In the genomic region with DNA sequence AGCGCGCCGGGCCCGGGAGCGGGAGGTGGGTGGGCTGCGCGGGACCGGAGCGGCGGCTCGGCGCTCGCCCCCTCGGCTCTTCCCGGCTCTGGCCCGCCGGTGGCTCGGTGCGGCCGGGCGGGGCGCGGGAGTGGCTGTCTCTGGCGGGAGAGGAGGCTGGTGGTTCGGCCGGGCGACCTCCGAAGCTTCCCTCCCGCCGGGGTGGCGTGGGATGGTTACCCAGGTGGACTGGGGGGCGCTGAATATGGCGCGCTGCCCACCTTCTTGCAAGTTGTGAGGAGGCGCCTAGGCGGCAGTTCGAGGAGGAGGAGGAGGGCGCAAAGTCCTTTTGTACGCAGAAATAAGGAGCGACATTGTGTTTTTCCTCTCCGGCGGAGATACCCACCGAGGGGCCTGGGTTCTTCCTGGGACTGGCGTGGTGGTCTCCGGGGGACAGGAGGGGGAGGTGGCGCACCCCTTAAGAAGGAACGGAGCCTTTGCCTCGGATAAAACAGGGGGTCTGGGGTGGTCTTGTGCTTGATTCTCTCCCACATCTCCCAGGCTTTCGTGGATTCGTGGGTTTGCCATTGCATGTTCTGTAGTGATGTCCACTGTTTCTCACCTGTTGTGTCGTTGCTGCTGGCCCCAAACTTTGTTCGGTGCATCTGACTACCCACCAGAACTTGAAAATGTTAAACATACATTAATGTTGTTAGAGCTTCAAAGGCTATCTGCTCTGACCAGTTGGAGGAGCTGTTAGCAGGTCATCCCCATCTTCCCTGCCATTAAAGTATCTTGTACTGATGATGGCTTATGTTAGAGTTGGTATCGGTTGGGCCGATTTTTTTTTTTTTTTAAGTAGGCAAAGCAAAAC, we compare ENCODE assay signal across 8 mouse cellular contexts. TPM values are rescaled to one million over a fixed set of nuclear protein-coding genes. Genes with fewer than 3 reads are reported as not detected.
DNase-seq lines count a peak whose midpoint lies in the region; ATAC-seq and TF ChIP-seq lines count a peak whose summit lies in the region.

No protein-coding gene starts in this region.

- peak; percentile 47 for DNase-seq in adrenal gland, adult 8-10 months
- peak; percentile 56 for DNase-seq in embryo, embryonic 10.5 days (ENCODE audit: low spot score)
- peak; percentile 59 for DNase-seq in gastrocnemius, postnatal 25 days
- DNase-seq in intestine, embryonic 14.5 days (ENCODE audit: low spot score): peak; percentile 86
- peak; percentile 74 for DNase-seq in limb, embryonic 10.5 days (ENCODE audit: low spot score)
- DNase-seq in midbrain, embryonic 11.5 days (ENCODE audit: low spot score, missing footprints): peak; percentile 94

- no peak for TF ChIP-seq POLR2A in small intestine, adult 2 months (IDR thresholded peaks at IDR 0.05; ENCODE audit: low read depth, low read length)

- TF ChIP-seq CTCF in small intestine, adult 2 months (IDR thresholded peaks at IDR 0.05; ENCODE audit: extremely low read depth, insufficient read length, insufficient replicate concordance, low read depth, low read length): no peak

- peak overlapping the region; percentile 74 for H3K4me2 ChIP-seq in intestine, embryonic 14.5 days (ENCODE audit: low read length)
- H3K4me2 ChIP-seq in midbrain, embryonic 11.5 days: peak overlapping the region; percentile 75

- ATAC-seq in intestine, embryonic 14.5 days (replicated peaks; ENCODE audit: low FRiP score, low TSS enrichment, low read depth): peak; percentile 59
- no peak; the same call in none of the 2 replicates for ATAC-seq in midbrain, embryonic 11.5 days (ENCODE audit: low FRiP score)
- ATAC-seq in monocyte, adult 5-6 weeks (replicated peaks; ENCODE audit: insufficient number of reproducible peaks, low FRiP score, low TSS enrichment, poor library complexity, severe bottlenecking): no peak

- peak overlapping the region; percentile 100 for H3K27ac ChIP-seq in intestine, embryonic 14.5 days (ENCODE audit: low read depth)
- peak overlapping the region; percentile 99 for H3K27ac ChIP-seq in limb, embryonic 10.5 days
- H3K27ac ChIP-seq in midbrain, embryonic 11.5 days (ENCODE audit: low read depth, low read length): peak overlapping the region; percentile 100
- H3K27ac ChIP-seq in small intestine, adult 2 months (ENCODE audit: insufficient read depth, low read depth, low read length): peak overlapping the region; percentile 99

- H3K27me3 ChIP-seq in intestine, embryonic 14.5 days (replicated peaks; ENCODE audit: control insufficient read depth, insufficient read depth, low read length): no peaks in the 10 kb centered on the region
- H3K27me3 ChIP-seq in limb, embryonic 10.5 days (ENCODE audit: low read depth, poor library complexity, severe bottlenecking): no peaks in the 10 kb centered on the region
- H3K27me3 ChIP-seq in midbrain, embryonic 11.5 days (ENCODE audit: control insufficient read depth, insufficient read depth, low read length): no peaks in the 10 kb centered on the region
- no peaks in the 10 kb centered on the region for H3K27me3 ChIP-seq in small intestine, adult 2 months (ENCODE audit: control insufficient read depth, insufficient read depth, low read length)

- H3K9ac ChIP-seq in intestine, embryonic 14.5 days (ENCODE audit: low read length): peak overlapping the region; percentile 99
- peak overlapping the region; percentile 100 for H3K9ac ChIP-seq in midbrain, embryonic 11.5 days (ENCODE audit: low read length)

- H3K36me3 ChIP-seq in intestine, embryonic 14.5 days (ENCODE audit: control insufficient read depth, insufficient read depth, low read length): peaks cover 6% of the 10 kb centered on the region; the same call in 1 of the 2 replicates
- H3K36me3 ChIP-seq in limb, embryonic 10.5 days: peaks cover 25% of the 10 kb centered on the region
- H3K36me3 ChIP-seq in midbrain, embryonic 11.5 days (ENCODE audit: control insufficient read depth, insufficient read depth, low read length): no peaks in the 10 kb centered on the region; the same call in 1 of the 2 replicates
- no peaks in the 10 kb centered on the region for H3K36me3 ChIP-seq in small intestine, adult 2 months (ENCODE audit: control insufficient read depth, insufficient read depth, low read length)

- H3K4me3 ChIP-seq in intestine, embryonic 14.5 days (ENCODE audit: low read depth, low read length): peak overlapping the region; percentile 83
- peak overlapping the region; percentile 99 for H3K4me3 ChIP-seq in limb, embryonic 10.5 days
- peak overlapping the region; percentile 100 for H3K4me3 ChIP-seq in midbrain, embryonic 11.5 days (ENCODE audit: low read depth, low read length)
- peak overlapping the region; percentile 95 for H3K4me3 ChIP-seq in small intestine, adult 2 months (ENCODE audit: low read depth, low read length)

- H3K4me1 ChIP-seq in intestine, embryonic 14.5 days (replicated peaks; ENCODE audit: control insufficient read depth, insufficient read depth, low read length): peaks cover 18% of the 10 kb centered on the region
- peaks cover 17% of the 10 kb centered on the region for H3K4me1 ChIP-seq in limb, embryonic 10.5 days
- peaks cover 6% of the 10 kb centered on the region; the same call in 1 of the 2 replicates for H3K4me1 ChIP-seq in midbrain, embryonic 11.5 days (ENCODE audit: control insufficient read depth, insufficient read depth, low read length)
- H3K4me1 ChIP-seq in small intestine, adult 2 months (ENCODE audit: control insufficient read depth, insufficient read depth, insufficient read length, low read length): no peaks in the 10 kb centered on the region; the same call in 1 of the 2 replicates

- H3K9me3 ChIP-seq in intestine, embryonic 14.5 days (ENCODE audit: control insufficient read depth, low read length): no peaks in the 10 kb centered on the region
- H3K9me3 ChIP-seq in limb, embryonic 10.5 days (replicated peaks): no peaks in the 10 kb centered on the region
- H3K9me3 ChIP-seq in midbrain, embryonic 11.5 days (ENCODE audit: control insufficient read depth, low read length): no peaks in the 10 kb centered on the region

- WGBS in intestine, embryonic 14.5 days: under 1% methylated on average over 51 of the region's 54 CpGs
- under 1% methylated on average over 54 of the region's 54 CpGs for WGBS in limb, embryonic 10.5 days
- WGBS in midbrain, embryonic 11.5 days: under 1% methylated on average over 46 of the region's 54 CpGs
- under 1% methylated on average over 53 of the region's 54 CpGs for WGBS in small intestine, adult 2 months

RNA-seq across cellular contexts. Expression of gene Nrf1, which starts 0.9 kb away (rescaled TPM):
- total RNA-seq in adrenal gland, adult 8-10 months (2022): 10 to 100 TPM; 22.4 to 35.5 (median 27.2) TPM
- 10 to 100 TPM in 1 of 2 experiments, 1 to 10 TPM in 1; 9.0 to 11.6 TPM for total RNA-seq in gastrocnemius, postnatal 25 days (2021)
- polyA plus RNA-seq in intestine, embryonic 14.5 days (2014; fragmentation: Nextera tagmentation; extraction: Ambion mirVana): 54.0 and 62.3 TPM in 2 replicates
- polyA plus RNA-seq in limb, embryonic 10.5 days (2016; fragmentation: Nextera tagmentation; extraction: Ambion mirVana): 99.2 and 99.6 TPM in 2 replicates
- 76.6 and 77.3 TPM in 2 replicates for polyA plus RNA-seq in midbrain, embryonic 11.5 days (2014; fragmentation: Nextera tagmentation; extraction: Ambion mirVana)
- 12.5 and 21.6 TPM in 2 replicates for polyA plus RNA-seq in small intestine, adult 2 months (2012; rRNA removed)
- 50.3 to 102 TPM (median 78.5 TPM) in 3 replicates for total RNA-seq in monocyte, adult 5-6 weeks (2017)
